Mouse (Mus musculus) cerebellum, adult 2 months (tissue): ENCODE measurements around the gene Dnm3.

Source experiments
- CTCF ChIP-seq: fragments of 200-500 bp; IDR thresholded peaks from 2 replicates; pipeline ENCODE4 v1.5.1; 2011; ENCODE audit warnings: low read depth, mild to moderate bottlenecking, control low read depth, low read length, moderate library complexity, borderline replicate concordance; ENCODE audit not compliant: insufficient read depth
- POLR2A ChIP-seq: fragments of 200-500 bp; IDR thresholded peaks from 2 replicates; pipeline ENCODE4 v1.6.1; 2011; ENCODE audit warnings: low read length, control low read depth, borderline replicate concordance; ENCODE audit not compliant: insufficient read depth

DNA sequence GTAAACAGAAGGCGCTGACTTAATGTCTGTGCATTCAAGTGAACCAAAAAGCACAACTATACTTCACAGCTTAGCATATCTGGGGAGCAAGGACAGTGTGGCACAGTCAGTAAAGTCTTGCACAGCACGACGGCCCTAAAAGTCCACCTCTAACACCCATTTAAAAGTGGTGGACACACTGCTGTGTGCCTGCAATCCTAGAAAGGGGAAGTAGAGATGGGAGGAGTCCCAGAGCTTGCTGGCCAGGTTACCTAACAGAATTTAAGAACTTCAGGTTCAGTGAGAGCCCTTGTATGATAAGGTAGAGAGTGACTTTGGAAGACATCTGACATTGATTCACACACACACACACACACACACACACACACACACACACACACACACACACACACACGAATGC lies 426.1 kb downstream of the Dnm3 start:
- TF ChIP-seq POLR2A (no peak), CTCF (no peak)
